Mouse (Mus musculus) forebrain, embryonic 13.5 days (tissue): Measurements from ENCODE around the gene Mcm9. TPM values are rescaled to one million over a fixed set of nuclear protein-coding genes. Genes with fewer than 3 reads are reported as not detected.

Experiments
- polyA plus RNA-seq: library from polyadenylated mRNA; unstranded; fragments of >200 nt; fragmentation: Nextera tagmentation; extraction: Ambion mirVana; gene quantifications from 2 replicates; pipeline ENCODE4 v1.2.1, GENCODE M21; 2015

Gene Mcm9
- polyA plus RNA-seq, 1 experiment from 2014 or later: 14.5 TPM

Other genes starting within 250 kb of the Mcm9 start
- 135 and 148 TPM in 2 replicates for gene Asf1a, start 33.7 kb downstream of the Mcm9 start, polyA plus RNA-seq
- gene Fam184a, start 120.7 kb upstream of the Mcm9 start, polyA plus RNA-seq: 4.7 and 5.1 TPM in 2 replicates